Mouse (Mus musculus) megakaryocyte, adult 5-6 weeks (primary cell): ENCODE measurements around the gene Pld4. TPM values are rescaled to one million over a fixed set of nuclear protein-coding genes. Genes with fewer than 3 reads are reported as not detected.
A peak's percentile ranks its signal among the peaks of the same experiment; 100 is the strongest.

Experiments
- ATAC-seq: 2 replicates; pipeline ENCODE4 v1.8.0; 2016; ENCODE audit warnings: mild to moderate bottlenecking, inconsistent platforms; ENCODE audit not compliant: poor library complexity, severe bottlenecking
- total RNA-seq, 2 experiments: library from RNA; stranded (forward) in 1 of 2; stranded (reverse) in 1 of 2; fragments of 153-499, 151-499 nt in 1 of 2; fragments of 221-1000, 200-1000 nt in 1 of 2; gene quantifications; 2 replicates each; pipeline versions ENCODE4 v1.2.3 to v1.2.4; 2015 to 2017

Gene Pld4
- total RNA-seq, 2 experiments from 2014 or later = 364 to 532 TPM

DNA sequence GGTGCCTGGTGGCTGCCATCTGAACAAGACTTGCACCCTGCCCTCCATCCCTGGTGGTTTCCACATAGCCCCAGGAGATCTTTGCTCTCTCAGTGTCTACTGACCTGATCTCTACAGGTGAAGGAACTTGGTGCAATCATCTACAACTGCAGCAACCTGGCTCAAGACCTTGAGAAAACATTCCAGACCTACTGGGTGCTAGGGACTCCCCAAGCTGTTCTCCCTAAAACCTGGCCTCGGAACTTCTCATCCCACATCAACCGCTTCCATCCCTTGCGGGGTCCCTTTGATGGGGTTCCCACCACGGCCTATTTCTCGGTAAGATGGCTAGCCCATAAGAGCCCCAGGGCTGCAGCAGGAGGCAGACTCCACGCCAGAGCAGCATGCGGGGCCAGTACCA lies 6.1 kb downstream of the Pld4 start:
- ATAC-seq = no peak

DNA sequence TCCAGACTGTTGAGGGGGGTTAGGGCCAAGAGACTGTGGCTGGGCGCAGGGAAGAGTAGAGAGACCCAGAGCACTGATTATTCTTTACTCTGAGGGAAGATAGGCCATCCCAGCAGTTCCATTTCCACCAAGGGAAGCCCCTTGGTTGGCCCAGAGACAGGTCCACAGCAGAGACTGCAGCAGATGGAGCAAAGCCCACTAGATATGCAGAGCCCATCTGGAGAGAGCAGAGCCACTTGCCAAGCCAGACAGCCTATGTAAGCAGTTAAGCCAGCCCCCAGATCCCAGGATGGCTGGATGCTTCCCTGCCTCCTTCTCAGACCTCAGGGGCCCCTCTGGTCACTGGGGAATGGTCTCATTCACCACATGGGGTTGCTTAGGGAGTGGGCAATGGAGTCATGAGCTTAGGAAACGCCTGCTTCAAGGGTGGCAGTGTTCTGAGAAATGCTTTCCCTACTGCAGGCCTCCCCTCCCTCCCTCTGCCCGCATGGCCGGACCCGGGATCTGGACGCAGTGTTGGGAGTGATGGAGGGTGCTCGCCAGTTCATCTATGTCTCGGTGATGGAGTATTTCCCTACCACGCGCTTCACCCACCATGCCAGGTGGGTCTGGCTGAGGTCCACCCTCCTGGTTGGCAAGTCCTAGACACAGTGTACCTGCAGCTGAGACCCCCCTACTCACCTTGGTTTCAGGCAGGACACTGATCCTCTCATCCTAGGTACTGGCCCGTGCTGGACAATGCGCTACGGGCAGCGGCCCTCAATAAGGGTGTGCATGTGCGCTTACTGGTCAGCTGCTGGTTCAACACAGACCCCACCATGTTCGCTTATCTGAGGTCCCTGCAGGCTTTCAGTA lies 6.8 kb downstream of the Pld4 start:
- no peak for ATAC-seq

DNA sequence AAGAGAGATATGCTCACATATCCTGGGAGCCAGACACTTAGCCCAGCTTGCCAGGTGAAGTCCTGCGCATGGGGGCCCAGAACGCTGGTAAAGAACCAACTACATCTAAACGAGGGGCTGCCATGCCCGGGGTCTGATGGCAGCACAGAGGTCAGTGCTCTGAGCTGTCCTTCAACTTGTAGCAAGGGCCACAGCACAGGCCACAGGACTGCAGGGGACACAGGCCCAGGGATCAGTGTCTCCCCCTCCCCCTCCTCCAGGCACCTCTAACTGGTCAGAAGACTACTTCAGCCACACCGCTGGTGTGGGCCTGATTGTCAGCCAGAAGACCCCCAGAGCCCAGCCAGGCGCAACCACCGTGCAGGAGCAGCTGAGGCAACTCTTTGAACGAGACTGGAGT lies 7.7 kb downstream of the Pld4 start:
- no peak for ATAC-seq

DNA sequence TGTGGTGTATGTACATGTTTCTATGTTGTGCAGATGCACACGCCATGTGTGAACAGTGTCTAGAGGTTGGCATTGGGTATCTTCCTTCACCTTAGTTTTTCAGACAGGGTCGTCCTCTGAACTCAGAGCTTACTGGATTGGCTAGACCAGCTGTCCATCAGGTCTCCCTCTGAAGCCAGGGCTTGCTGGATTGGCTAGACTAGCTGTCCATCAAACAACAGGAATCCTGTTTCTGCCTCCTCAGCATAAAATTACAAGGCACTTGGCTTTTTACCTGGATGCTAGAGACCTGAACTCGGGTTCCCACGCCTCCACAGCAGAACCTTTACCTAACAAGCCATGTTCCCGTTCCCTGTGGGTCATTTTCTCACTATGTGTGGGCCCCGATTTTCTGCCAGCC lies 8.6 kb downstream of the Pld4 start:
- ATAC-seq = no peak

DNA sequence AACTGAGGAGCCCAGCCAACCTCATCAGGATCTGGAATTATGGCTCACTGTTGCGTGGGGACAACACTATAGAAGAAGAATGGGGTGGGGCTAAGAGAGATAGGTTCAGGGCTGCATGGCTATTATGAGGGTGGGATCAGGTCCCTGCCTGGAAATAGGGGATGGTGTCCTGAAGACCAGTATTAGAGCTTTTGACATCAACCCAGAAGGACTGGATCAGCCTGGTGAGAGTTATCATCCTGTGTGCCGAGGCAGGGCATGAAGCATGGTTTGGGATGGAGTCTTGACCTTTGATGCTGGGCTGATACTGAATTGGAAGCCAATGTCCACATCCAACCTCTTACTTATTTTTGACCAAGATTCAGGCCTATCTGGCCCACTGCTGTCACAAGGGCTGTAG lies 9.3 kb downstream of the Pld4 start:
- ATAC-seq = no peak

DNA sequence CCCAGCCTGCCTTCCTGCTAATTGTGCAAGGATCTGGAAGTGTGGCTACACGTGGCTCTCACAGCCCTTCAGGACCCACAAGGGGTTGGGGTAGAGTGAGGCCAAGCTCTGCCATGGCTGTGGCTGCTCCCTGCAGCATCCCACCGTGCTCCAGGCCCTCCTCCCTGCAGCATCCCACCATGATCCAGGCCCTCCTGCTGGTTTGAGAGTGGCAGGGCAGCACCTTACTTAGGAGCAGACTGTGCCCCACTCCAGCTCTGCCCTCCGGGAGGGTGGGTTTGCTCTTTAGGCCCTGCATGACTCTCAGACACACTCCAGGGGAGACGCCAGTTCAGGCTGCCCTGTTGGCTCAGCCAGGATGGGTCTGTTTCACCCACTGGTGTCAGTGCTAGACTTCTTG lies 9.9 kb downstream of the Pld4 start:
- no peak for ATAC-seq

DNA sequence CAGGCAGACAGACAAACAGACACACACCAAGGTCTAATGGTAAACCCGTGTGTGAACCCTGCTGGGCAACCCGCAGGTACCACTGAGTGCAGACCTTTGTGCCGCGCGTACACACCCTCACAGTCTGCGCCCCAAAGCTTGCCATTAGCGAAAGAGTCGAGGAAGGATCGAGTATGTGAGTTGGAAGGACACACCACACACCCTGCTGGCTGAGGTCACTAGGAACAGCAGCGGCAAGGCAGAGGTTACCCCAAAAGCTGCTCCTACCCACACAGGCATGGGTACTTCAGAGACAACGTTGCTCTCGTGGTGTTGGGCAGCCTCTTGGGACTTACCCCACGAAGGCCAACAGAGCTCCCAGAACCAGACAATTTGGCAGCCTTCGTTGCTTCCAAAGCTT lies 11.9 kb downstream of the Pld4 start:
- no peak for ATAC-seq

DNA sequence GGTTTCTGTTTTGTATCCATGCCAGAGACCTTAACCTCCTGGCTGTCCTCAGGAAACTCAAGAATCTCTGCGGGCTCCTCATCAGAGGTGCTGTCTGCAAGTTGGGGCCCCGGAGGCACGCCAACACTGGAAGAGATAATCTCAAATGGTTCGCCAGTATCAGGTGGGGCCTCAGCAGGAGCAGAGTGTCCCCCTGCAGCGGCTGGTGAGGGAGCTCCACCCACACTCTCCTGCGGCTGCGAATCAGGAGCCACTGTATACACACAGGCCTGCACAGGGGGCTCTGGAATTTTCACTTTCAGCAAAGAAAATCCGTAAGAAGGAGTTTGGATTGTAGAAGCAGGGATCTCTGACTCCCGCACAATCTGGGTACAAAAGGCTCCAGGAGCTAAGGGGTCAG lies 12.9 kb downstream of the Pld4 start:
- no peak for ATAC-seq

DNA sequence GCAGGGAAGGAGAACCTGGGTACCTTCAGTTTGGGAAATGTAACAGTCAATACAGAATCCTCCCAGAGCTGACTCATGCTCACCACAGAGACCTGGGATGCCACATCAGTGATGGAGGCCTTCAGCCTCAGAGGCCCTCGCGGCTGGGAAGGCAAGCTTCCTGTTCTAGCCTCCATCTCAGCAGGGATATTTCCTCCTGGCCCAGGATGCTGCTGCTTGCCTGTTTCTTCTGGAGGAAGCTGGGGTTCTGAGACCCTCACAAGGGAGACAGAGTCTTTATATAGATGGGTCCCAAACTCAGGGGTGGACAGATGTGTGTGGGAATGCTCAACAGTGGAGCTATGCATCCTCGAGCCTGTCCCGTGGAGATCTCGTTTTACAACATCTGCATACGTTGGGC lies 13.6 kb downstream of the Pld4 start:
- no peak for ATAC-seq

DNA sequence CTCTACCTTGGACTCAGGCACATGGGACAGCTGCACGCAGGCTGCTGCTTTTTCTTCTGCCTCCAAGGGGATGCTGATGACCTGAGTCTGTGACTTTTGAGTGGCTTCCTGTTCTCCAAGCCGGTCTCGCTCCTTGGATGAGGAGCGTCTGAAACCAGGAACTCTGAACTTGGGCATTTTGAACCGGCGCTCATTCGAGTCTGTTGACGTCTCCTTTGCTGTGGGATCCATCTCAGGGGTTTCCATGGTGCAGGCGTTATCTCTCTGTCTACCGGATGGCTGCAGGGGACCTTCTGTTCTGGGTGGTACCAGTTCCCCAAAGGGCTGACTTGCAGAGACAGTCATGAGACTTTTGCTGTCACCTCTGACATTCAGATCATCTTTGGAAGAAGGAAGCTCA lies 14.0 kb downstream of the Pld4 start:
- ATAC-seq = no peak

DNA sequence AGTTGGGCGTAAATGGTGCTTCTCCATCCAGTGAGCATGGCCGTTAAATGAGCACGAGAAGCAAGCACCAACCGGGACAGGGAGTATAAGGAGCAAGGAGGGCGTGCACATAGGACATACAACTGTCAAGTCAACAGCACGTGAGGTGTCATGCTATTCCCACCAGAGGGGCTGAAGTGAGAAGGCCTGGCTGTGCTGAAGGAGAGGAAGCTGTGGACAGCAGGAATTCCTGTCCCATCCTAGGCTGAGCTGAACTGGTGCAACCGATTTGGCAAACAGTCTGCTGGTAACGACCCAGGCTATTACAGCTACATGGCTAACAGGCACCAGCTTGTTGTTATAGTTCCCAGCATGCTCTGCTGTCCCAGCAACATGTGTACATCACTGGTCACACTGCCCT lies 30.6 kb downstream of the Pld4 start:
- no peak for ATAC-seq

DNA sequence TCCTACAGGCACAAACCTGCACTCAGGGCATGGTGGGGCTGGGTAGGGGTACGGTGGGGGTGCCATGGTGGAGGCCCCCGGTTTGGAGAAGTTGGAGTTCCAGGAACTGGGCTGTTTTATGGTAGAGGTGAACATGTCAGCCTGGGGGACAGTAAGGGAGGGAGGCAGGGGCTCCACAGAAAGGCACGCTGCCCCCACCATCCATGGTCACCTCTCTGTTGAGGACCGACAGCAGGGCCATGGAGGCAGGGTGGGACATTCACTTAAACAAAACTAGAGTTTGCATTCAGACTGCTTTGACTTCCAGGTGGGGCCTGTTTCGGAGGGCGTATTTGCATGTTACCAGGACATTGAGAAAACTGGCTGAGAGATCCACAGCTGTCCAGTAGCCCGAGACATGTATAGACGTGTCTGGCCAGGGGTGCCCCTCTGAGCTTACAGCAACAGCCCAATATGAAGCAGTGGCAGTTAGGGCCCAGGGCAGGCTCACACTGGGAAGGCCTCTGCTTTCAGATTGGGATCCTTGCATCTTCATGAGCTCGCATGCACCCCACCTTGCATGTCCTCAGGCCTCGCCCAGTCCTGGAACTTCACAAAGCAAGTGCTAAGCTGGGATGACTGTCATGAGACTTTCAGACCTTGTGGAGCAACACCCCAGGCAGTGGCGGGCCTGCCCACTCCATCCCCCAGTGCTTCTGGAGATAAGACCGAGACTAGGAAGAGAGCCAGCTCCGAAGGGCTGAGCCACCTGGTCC lies 33.3 kb downstream of the Pld4 start:
- 0 out of 2 replicates have a peak, but pooled peaks have one; percentile 21 for ATAC-seq

DNA sequence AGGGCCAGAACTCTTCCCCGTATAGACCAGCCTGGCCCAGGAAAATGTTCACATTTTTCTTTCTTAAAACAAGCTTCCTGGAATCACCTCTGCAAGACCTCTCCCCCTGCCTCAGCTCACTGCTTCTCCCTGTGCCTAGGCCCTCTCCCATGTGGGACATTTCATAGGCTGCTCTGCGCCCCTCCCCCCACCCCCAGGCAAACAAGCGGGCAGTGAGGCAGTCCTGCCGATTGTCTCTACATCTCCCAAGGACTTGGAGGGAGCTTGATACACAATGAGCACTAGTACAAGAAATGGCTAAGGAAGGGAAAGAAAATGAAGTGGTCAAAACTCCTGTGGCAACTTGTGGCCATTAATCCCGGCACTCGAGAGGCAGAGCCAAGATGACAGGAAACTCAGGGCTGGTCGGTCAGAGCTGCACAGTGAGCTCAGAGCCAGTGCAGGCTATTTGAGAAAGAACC lies 33.9 kb downstream of the Pld4 start:
- no peak for ATAC-seq

DNA sequence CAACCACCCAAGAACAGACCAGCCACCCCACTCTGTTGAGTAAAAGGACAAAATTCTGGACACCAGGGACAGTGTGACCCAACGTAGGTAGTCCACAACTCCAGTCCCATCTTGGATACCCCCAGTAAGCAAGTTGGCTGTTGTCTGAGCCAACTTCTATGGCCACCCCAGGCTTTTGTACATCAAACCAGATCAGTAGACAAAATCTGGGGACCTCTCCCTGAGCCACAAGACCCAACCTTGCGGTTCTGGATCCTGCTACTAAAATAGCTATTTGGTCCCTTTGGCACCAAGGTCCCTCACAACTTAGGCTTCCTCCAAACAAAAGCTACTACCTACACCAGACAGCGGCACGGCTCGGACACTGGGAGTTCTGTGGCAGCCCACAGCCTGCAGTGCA lies 34.5 kb downstream of the Pld4 start:
- no peak for ATAC-seq

DNA sequence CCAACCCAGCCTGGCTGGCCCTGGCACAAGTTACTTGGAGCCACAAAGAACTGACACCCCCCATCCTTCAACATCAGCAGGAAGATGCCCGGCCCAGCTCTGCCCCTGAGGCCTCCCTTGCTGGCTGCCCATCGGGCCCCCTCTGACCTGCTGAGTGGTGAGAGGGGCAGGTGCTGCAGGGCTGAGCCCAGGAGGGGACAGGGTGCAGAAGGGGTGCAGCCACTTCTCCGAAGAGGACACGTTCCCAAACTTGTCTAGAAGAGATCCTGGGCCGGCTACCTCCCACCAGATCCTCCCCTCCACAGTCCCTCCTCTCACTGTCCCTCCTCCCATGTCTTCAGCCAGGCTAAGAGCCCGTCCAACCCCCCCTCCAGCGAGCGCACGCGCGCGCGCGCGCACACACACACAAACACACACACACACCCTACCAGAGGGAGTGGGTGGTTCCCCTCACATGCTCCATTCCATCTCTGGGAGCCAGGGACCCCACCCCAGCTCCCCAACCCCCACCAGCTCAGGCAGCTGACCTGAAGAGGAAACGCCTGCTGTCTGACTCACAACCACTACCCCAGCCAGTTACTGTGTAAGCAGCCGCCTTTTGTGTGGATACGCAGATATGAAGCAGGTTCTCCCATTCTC lies 35.1 kb downstream of the Pld4 start:
- ATAC-seq = no peak

DNA sequence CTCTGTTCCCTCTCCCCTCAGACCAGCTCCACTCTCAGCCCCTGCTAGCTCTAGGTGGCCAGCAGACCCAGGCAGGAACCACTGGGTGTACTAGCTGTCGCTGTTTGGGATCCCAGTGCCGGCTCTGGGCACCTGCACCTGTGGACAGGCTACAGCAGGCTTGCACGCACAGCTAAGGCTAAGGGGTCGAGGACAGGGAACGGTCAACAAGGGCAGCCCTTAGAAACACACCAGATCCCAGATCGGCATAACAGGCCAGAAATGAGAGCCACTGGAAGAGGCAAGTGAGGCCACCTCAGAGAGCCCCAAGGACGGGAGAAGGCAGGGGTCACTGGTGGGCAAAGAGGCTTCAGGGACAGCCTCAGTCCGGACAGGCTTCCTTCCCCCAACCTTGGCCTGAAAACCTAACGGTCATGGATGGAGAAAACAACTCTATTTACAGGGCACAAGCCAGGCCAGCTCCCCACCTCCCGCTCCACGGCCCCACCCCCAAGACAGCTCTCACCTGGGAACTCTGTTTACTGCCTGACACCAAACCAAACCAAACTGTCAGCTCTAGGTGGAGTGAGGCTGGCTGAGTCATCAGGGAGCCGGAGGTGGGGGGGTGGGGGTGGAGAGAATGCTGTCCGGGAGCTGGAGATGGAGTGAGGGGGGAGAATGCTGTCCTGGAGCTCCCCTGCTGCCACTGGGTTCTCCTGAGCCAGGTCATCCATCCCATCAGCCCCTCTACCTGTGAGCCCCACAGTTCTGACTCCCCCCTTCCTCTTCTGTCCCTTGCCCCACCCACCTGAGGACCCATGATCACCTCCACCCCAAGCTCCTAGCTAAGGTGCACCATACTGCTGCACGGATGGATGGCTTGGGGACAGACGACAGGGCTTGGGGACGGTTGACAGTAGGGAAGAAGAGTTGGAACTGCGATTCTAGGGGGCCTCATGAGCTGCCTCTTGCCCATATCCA lies 36.4 kb downstream of the Pld4 start:
- no peak for ATAC-seq

DNA sequence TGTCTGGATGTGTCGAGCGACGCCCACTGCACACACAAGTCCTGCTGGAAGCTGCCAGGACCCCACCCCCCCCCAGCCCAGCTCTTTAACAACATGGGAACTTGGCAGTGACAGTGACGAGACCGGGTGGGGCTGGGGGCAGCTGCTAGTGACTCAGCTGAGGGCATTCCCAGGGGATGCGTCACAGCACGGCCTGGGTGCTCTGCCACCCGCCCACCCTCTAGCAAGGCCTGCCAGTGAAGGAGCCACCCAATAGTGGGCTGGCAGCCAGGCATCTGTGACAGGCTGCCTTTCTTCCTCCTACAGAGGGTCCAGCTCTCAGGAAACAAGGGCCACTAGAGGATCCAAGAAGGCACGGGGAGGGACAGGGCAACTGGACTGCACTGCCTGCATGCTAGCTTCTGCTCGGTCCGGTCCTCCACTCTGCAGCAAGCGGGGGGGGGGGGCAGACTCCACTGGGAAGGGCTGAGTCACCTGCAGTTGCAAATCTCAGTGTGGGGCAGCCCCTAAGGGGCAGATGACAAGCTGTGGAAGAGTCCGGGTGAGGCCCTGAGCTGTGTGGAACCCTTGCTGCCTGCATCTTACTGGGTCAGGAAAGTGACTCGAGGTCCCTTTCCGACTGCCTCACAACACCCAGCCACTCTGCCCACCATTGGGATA lies 37.3 kb downstream of the Pld4 start:
- ATAC-seq = no peak

DNA sequence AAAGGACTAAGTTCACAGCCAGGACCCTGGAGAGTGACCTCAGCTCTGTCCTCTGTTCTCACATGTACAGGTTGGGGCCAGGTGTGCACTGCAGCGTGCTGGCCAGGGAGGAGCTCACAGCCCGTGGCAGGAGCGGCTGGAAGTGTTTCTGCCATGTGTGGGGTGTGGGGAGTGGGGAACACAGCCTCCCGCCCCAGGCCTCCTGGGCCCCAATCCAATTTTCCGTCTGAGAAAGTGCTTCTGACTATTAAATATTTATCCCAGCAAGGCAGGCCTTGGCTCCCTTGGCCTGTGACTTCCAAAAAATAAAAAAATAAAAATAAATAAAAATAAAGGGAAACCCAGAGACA lies 37.9 kb downstream of the Pld4 start:
- no peak for ATAC-seq

DNA sequence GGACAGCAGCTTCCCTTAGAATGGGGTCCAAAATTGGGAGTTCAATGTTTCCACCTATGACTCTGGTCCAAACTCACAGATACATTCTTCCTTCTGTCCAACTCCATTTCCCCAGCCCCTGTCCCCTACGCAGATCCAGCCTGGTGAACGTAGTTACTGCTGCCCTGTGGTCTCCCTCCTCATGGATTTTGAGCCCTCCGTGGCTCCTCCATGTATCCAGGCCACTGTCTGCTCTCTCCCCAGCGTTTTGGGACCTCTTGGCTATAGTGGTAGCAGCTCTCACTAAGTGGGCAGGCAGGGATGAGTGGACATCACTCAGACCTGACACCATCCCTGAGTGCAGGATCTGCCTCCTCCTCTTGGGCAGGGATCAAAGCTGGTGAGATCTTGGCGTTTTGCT lies 38.3 kb downstream of the Pld4 start:
- no peak for ATAC-seq
